Mouse (Mus musculus) T-helper 1 cell (primary cell): ENCODE measurements around the gene Exoc3l2.

Experiments
- in situ Hi-C: fragments of 300-600 bp; cut with MboI, MseI; formaldehyde crosslinking; loops from one replicate; pipeline ENCODE4 v1.15.1; 2025; ENCODE audit warnings: high pct_unique_total_duplicates

Gene Exoc3l2

DNA sequence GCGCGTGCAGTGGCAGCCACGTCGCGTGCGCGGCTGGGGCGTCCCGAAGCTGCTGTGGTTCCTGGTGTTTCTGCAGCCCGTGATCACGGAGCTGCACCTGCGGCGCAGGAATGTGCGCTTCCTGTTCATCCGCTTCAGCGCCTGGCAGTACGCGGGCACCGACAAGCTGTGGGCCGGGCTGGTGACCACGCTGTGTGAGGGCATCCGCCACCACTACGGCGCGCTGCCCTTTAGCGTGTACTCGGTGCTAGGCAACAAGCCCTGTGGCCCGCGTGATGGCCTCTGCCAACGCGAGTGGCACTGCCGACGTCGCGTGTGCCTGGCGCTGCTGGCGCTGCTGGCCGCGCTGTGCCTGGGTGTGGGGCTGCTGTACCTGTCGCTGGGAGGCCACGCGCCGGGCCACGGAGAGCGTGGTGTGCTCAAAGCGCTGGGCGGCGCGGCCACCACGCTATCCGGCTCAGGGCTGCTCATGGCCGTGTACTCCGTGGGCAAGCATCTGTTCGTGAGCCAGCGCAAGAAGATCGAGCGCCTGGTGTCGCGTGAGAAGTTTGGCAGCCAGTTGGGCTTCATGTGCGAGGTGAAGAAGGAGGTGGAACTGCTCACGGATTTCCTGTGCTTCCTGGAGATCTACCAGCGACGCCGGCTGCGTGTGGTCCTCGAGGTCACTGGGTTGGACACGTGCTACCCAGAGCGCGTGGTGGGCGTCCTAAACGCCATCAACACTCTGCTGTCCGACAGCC lies 60.1 kb downstream of the Exoc3l2 start:
- in situ Hi-C loops, result no loop called here

DNA sequence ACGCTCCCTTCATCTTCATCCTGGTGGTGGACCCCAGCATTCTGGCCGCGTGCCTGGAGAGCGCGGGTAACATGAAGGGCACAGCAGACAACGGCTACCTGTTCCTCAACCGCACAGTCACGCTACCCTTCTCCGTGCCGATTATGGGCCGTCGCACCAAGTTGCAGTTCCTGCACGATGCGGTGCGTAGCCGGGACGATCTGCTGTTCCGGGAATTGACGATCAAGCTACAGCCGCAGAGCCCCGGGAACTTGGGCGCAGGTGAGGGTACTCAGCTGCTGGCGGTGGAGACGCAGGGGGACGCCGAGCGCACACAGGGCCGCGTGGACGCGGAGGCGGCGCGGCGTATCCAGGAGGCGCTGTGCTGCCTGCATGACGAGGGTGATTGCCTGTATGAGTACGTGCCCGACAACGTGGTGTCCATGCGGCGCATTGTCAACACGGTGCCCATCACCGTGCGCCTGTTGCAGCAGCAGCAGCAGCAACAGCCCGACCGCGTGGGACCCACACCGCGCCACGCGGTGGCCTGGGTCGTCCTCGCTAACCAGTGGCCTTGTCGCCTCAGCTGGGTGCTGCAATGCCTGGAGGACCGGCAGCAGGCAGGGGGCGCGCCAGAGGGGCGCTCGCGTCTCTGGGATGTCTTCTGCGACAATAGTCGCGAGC lies 60.8 kb downstream of the Exoc3l2 start:
- in situ Hi-C loops, result no loop called here

- in situ Hi-C loops, result no loop called here
These were observed 61.4 kb downstream of the Exoc3l2 start for GRCm38 (mm10) chr7:19524420-19525104.

DNA sequence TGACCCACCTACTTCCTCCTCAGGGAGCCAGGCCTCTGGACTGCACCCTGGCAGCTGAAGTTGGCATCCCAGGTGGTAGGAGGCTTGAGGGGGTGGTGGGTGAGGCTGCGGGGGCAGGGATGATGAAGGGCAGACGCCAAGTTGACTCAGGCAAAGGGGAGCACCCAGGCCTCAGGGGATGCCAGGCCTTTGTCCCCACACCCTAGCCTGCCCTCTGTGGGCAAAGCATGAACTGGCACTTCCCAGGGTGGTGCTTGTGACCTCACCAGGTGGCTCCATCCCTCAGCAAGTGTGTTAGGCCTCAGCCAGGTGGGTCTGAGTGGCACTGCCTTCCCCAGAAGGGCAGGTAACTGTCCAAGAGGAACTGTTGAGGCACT lies 62.0 kb downstream of the Exoc3l2 start:
- in situ Hi-C loops, result no loop called here

DNA sequence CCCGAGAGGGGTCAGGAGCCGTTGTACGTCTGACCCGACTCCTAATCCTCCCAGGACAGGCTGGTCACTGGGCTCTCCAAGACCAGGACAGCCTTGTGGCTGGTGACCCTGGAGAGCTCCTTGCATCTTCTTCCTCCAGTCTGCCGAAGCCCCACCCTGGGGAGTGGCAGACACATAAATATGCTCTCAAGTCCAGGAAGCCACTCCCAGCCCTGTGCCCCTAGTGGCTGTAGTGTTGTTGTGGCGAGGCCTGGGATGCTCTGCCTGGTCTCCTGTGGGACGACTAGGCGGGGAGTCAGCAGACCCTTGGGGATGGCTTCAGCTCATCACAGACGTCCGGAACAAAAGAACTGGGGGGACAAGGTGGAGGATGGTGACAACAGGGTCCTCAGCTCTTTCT lies 67.9 kb downstream of the Exoc3l2 start:
- in situ Hi-C loops, result no loop called here

DNA sequence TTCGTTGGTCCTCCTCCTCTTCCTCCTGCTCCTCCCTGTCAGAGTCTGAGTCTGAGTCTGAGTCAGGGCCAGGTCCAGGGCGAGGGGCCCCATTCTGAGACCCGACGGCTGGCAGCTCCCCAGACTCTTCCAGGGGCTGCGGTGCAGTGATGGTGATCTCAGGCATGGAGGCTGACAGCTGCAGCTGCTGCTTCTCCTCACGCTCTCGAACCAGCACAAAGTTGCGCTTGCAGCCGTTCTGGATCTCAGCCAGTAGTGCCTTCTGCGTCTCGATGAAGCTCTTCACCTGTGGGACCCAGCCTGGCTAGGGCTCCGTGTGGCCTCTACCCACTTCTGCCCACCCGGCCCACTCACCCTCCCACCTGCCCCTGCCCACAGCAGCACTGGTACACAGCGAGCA lies 69.1 kb downstream of the Exoc3l2 start:
- in situ Hi-C loops, result no loop called here

DNA sequence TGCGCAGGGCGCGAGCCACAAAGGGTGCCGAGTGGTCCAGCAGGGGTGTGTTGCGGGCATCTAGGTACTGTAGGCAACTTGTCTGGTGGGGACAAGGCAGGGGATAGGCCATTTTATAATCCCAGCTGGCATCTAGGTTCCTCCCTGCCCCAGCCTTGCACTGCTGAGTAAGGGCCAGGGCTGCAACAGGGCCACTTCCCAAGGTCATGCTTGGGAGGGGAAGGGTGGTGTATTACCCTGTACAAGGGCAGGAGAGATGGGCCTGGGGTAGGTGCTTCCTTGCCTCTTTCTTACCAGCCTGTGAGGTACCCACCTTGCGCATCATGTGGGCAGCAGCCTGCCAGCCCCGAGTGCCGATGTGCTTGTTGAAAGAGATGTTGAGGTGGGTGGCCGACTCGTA lies 71.5 kb downstream of the Exoc3l2 start:
- in situ Hi-C loops, result no loop called here

DNA sequence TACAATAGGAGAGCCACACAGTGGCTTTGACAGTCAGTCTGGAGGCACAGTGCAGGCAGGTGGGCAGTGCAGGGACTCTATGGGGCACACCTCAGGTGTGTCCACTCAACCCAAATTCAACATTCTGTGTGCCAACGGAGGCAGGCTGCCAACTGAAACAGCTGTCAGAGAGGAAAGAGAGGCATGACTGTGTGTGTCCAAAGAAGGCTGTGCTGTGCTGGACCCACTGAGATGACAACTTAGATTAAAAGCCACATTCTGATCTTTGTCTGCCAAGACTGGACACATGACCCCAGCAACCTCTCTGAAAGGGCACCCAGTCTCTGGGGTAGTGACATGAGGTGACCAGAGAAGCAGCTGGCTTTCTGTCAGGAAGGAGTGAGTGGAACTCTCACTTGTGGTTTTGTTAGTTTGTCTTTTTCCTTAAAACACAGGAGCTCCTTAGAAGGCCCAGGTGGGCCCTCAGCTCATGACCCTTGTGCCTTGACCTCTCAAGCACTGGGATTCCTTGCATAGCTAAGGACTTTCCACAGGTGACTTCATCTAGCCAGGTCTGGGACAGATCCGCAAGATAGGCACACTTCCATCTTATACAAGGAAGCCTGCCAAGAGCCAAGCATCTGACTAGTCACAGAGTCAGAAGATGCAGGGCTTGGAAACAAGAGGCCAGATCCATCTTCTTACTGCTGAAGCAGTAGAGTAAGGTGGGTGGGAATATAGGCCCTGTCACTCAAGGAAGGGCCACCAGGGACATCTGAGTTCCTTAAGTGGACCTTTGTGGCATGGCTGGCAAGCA lies 77.8 kb downstream of the Exoc3l2 start:
- in situ Hi-C loops, result no loop called here

- in situ Hi-C loops, result no loop called here
These were observed 78.6 kb downstream of the Exoc3l2 start for GRCm38 (mm10) chr7:19541681-19542154.

DNA sequence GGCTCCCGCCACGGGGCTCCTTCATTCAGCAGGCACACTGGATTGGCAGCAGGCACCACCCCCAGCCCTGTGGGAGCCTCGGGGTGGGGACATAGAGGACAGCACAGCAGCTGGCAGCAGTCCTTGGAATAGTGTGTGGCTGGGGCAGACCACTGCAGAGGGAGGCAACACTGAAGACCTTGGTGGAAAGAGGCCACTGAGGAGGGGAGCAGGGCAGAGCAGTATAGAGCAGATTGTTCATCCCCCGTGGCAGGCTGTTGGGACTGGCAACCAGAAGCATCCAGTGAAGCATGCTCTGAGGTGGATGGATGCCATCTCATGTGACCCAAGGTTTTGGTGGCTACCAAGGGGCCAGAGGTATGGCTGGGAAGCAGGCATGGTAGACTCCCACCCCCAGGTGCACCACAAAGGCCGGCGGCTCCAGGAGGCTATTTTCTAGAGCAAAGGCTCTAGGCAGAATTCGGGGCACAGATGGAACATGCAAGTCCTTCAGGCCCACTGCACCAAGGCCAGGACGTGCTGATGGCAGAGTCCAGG lies 79.1 kb downstream of the Exoc3l2 start:
- in situ Hi-C loops, result no loop called here

- in situ Hi-C loops, result no loop called here
These were observed 80.5 kb downstream of the Exoc3l2 start for GRCm38 (mm10) chr7:19543584-19543983.

GRCm38 (mm10) chr7:19546007-19546406 lies 82.9 kb downstream of the Exoc3l2 start:
- in situ Hi-C loops, result no loop called here
